Mouse (Mus musculus): Measurements from ENCODE around the gene Pagr1b. TPM values are rescaled to one million over a fixed set of nuclear protein-coding genes. Genes with fewer than 3 reads are reported as not detected.
A peak's percentile ranks its signal among the peaks of the same experiment; 100 is the strongest.

The Pagr1b gene
- polyA plus RNA-seq, 1 experiment from 2014 or later = 0.32 TPM

DNA sequence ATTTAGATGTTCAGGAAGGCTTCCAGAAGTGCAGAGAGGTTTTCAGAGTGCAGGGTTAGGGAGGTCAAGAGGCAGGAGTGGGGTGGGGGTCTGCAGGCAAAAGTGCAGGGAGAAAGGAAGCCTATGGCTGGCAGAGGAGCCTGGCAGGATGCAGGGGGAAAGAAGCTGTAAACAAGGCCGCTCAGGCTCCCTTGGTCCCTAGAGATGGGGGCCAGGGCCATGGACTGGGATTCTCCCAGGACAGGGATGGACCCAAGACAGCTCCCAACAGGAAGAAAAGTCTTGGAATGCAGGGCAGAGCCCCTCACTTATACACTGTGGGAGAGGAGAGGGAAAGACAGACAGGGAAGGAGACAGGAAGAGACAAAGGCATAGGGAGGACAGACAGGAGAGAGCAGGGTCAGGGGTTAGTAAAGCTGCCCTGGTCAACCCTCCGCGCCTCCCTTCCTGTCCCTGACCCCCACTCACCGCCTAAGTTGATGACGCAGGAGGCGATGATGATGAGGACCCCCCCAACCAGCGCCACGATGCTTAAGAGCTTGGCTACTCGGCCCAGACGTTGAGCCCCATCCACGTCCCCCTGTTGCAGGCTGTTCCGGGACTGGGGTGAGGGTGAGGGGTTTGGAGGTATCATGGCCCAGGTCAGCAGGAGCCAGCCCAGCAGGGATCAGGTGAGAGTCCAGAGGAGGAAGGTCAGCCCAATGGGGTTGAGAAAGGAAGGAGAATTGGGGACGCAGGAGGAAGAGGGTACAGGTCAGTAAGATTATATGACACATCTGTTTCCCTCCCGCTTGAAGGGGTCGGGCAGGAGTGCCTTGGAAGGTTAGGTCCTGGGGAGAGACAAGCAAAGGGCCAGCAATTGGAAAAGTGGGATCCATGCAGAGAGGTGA, 2.4 kb upstream of the Pagr1b start:
- no peak overlapping the region for H3K4me2 ChIP-seq (replicated peaks)
- H3K36me3 ChIP-seq = peaks cover 36% of the 10 kb centered on the region
- no peaks in the 10 kb centered on the region for H3K27me3 ChIP-seq
- no peaks in the 10 kb centered on the region for H3K9me3 ChIP-seq
- peak overlapping the region; percentile 25 for H3K9ac ChIP-seq (replicated peaks)
- no peak for ATAC-seq (ENCODE audit: low FRiP score, low read depth)
- peaks cover 84% of the 10 kb centered on the region for H3K4me1 ChIP-seq
- 0 out of 2 replicates have a peak overlapping the region, but pooled peaks have one; percentile 2 for H3K4me3 ChIP-seq
- H3K27ac ChIP-seq (replicated peaks) = peak overlapping the region; percentile 61; the same call in 1 of the 2 replicates
- WGBS = 84% methylated on average over 15 of the region's 15 CpGs

DNA sequence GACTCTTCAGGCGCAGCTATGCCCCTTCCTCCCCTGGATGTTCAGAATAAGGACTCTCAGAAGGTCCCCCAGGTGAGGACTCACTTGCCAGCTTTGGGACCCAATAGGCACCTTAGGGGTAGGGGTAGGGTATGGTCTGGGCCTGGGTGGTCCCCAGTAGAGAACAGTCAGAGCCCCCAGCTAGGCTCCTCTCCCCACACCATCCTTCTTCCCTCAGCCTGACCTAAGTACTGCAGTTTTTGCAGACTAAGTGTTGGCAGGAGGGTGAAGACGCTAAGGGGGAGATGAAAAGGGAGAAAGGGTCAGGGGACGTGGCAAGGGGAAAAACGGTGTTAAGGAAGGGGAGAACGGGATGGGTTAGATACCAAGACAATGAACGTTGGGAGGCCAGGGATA, 1.7 kb upstream of the Pagr1b start:
- 61% methylated on average over 6 of the region's 6 CpGs for WGBS
- Histone ChIP-seq H3K27ac (replicated peaks) (peak overlapping the region; percentile 61), H3K9me3 (no peaks in the 10 kb centered on the region), H3K36me3 (peaks cover 36% of the 10 kb centered on the region), H3K4me1 (peaks cover 76% of the 10 kb centered on the region), H3K9ac (replicated peaks) (peak overlapping the region; percentile 44; the same call in 1 of the 2 replicates), H3K4me2 (replicated peaks) (0 out of 2 replicates have a peak overlapping the region, but pooled peaks have one; percentile 5), H3K4me3 (no peak overlapping the region), H3K27me3 (no peaks in the 10 kb centered on the region)
- no peak for ATAC-seq (ENCODE audit: low FRiP score, low read depth)

DNA sequence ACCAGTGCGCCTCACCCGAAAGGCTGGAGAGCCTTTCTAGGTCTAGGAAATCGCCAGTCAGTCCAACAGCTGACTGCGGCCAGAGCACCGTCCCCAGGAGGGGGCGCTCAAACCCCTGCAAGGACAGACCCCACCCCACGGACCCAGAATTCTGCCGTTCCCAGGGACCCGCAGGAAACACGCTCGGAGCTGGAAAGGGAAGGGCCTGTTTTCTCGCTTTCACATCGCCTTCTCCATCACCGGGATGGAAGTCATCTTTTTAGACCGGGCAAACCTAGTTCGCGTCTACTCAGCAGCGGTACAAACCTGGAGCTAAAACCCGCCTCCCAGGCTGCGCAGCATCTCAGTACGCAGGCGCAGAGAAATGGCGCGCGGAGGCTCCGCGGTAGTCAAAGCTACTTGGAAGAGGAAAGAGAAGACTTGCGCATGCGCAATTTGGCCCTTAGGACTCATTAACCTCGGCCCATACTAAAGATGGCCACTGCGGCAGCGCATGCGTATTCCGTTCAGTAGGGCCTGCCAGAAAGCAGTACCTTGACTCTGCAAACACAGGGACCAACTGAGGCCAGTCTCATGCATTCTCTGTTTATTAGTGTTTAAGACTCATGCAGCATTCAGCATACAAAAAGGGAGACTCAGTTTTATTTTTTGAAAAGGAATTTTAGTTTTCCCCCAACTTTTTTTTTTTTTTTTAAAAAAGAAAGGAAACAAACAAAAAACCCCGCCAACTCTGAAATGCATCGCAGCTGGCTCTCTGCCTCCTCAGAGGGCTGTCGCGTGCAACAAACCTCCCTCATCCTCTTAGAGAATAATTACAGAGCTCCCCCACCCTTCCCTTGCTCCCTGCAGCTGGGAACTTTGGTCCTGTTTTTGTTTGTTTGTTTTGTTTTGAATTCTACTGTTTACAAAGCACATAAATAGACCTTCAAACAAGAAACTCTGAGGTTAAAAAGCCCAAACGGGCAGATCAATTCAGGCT, 976 bp upstream of the Pagr1b start, which contains the start of gene Pagr1a:
Gene Pagr1a (minus strand): TSS at position 382 of the 979 bp plus-strand sequence.
- Histone ChIP-seq H3K36me3 (peaks cover 35% of the 10 kb centered on the region), H3K9me3 (no peaks in the 10 kb centered on the region), H3K4me1 (peaks cover 70% of the 10 kb centered on the region), H3K4me3 (peak within 1 kb of the TSS; percentile 74), H3K4me2 (replicated peaks) (peak within 1 kb of the TSS; percentile 91), H3K9ac (replicated peaks) (peak within 1 kb of the TSS; percentile 92), H3K27me3 (no peaks in the 10 kb centered on the region), H3K27ac (replicated peaks) (peak within 1 kb of the TSS; percentile 95)
- WGBS = 4% methylated on average over 39 of the region's 39 CpGs
- ATAC-seq (ENCODE audit: low FRiP score, low read depth) = peak; percentile 79

GRCm38 (mm10) chr7:127016486-127016938, 228 bp upstream of the Pagr1b start:
- peaks cover 39% of the 10 kb centered on the region for H3K36me3 ChIP-seq
- H3K9ac ChIP-seq (replicated peaks) = peak overlapping the region; percentile 92
- H3K4me1 ChIP-seq = peaks cover 66% of the 10 kb centered on the region
- no peaks in the 10 kb centered on the region for H3K27me3 ChIP-seq
- no peaks in the 10 kb centered on the region for H3K9me3 ChIP-seq
- WGBS = under 1% methylated on average over 20 of the region's 22 CpGs
- peak overlapping the region; percentile 91 for H3K4me2 ChIP-seq (replicated peaks)
- peak; percentile 25 for ATAC-seq (ENCODE audit: low FRiP score, low read depth)
- H3K27ac ChIP-seq (replicated peaks) = peak overlapping the region; percentile 95
- H3K4me3 ChIP-seq = peak overlapping the region; percentile 74

DNA sequence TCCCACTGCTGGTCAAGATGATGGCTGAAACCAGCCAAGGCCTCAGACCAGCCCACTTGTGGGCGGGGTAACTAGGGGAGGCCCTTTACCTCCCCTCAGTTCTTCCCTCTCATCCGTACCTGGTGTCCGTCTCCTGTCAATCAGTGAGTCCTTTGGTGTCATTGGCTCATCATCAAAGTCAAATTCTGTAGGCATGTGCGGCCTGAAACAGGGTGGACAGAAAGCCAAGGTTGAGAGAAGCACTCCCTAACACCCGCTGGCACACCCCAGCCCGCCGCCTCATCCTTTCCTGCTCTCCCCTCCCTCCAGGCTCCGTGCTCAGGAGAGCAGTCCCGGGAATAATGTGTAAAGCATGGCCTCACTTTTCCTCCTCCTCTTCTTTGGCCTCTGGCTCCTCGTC, 203 bp downstream of the Pagr1b start:
- Histone ChIP-seq H3K4me3 (peak overlapping the region; percentile 74), H3K9me3 (no peaks in the 10 kb centered on the region), H3K27ac (replicated peaks) (peak overlapping the region; percentile 95), H3K9ac (replicated peaks) (peak overlapping the region; percentile 92), H3K4me2 (replicated peaks) (peak overlapping the region; percentile 91), H3K27me3 (no peaks in the 10 kb centered on the region), H3K36me3 (peaks cover 39% of the 10 kb centered on the region), H3K4me1 (peaks cover 62% of the 10 kb centered on the region)
- 2% methylated on average over 10 of the region's 10 CpGs for WGBS
- peak; percentile 27 for ATAC-seq (ENCODE audit: low FRiP score, low read depth)

DNA sequence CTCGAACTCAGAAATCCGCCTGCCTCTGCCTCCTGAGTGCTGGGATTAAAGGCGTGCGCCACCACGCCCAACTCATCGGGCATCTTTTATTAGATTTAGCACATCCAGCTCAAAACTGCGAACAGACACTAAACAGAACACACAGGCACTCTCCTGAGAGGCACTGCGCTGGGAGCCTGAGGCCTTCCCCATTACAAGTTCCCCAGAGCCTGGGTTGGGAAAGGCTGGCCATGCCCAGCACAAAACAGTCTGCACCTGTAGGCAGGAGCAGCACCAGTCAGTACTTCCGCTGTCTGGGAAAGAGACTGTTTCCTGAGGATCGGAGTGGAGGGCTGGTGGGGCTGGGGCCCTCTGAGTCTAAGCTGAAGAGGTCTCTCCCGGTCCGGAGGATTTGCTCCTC, 1.3 kb downstream of the Pagr1b start:
- Histone ChIP-seq H3K27ac (replicated peaks) (no peak overlapping the region), H3K4me3 (peak overlapping the region; percentile 74; the same call in 1 of the 2 replicates), H3K9ac (replicated peaks) (no peak overlapping the region), H3K36me3 (peaks cover 43% of the 10 kb centered on the region), H3K9me3 (no peaks in the 10 kb centered on the region), H3K4me2 (replicated peaks) (peak overlapping the region; percentile 91; the same call in 1 of the 2 replicates), H3K4me1 (peaks cover 51% of the 10 kb centered on the region), H3K27me3 (no peaks in the 10 kb centered on the region)
- 96% methylated on average over 12 of the region's 12 CpGs for WGBS
- no peak for ATAC-seq (ENCODE audit: low FRiP score, low read depth)

DNA sequence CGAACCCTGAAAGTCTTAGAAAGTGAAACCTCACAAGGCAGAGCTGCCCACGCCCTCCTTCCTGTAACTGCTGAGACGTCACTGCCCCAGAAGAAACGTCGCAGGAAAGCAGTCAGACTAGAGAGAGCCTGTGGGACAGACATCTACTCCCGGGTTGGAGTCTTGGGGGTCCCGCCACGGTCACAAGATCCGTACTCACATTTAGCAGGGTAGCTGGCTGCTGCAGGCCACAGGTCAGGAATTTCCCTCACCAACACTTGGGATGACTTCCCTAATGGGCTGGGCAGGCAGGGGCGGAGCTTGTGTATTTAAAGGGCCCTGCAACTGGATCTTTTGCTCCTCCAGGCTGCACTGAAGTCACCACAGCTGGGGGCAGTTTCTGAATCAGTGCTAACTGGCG, 2.0 kb downstream of the Pagr1b start, which contains the start of gene Mvp:
Gene Mvp (minus strand): TSS at position 302 of the 400 bp plus-strand sequence.
- 77% methylated on average over 11 of the region's 11 CpGs for WGBS
- H3K36me3 ChIP-seq = peaks cover 43% of the 10 kb centered on the region
- H3K9ac ChIP-seq (replicated peaks) = peak within 1 kb of the TSS; percentile 92; the same call in 1 of the 2 replicates
- peaks cover 44% of the 10 kb centered on the region for H3K4me1 ChIP-seq
- H3K27ac ChIP-seq (replicated peaks) = no peak within 1 kb of the TSS
- H3K9me3 ChIP-seq = no peaks in the 10 kb centered on the region
- no peaks in the 10 kb centered on the region for H3K27me3 ChIP-seq
- peak within 1 kb of the TSS; percentile 91 for H3K4me2 ChIP-seq (replicated peaks)
- no peak for ATAC-seq (ENCODE audit: low FRiP score, low read depth)
- H3K4me3 ChIP-seq = peak within 1 kb of the TSS; percentile 74

GRCm38 (mm10) chr7:127013385-127013784, 2.9 kb downstream of the Pagr1b start:
- 97% methylated on average over 6 of the region's 6 CpGs for WGBS
- H3K4me1 ChIP-seq = peaks cover 39% of the 10 kb centered on the region

DNA sequence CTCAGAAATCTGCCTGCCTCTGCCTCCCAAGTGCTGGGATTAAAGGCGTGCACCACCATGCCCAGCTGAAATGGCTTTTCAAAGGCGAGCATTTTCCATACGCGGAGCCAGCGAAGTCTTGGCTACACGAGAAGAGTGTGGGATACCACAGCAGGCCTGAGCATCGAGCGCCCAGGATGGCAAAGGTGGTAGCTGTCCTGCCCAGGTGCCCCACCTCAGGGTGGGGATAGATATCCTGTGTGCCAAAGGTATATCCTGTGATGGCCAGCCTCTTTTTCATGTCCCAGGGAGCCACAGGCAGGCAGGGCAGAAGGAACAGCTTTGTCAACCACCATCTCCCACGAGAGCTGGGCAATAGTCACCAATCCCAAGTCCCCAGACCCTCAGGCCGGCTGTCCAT, 3.4 kb downstream of the Pagr1b start:
- WGBS = 95% methylated on average over 10 of the region's 10 CpGs
- Histone ChIP-seq H3K4me1 (peaks cover 35% of the 10 kb centered on the region), H3K9me3 (no peaks in the 10 kb centered on the region), H3K36me3 (peaks cover 43% of the 10 kb centered on the region), H3K27me3 (no peaks in the 10 kb centered on the region), H3K4me2 (replicated peaks) (no peak overlapping the region), H3K27ac (replicated peaks) (no peak overlapping the region), H3K9ac (replicated peaks) (no peak overlapping the region), H3K4me3 (no peak overlapping the region)
- no peak for ATAC-seq (ENCODE audit: low FRiP score, low read depth)

More at GRCm38 (mm10) chr7:127013385-127013784, 2.9 kb downstream of the Pagr1b start:
- no peak overlapping the region for H3K9ac ChIP-seq (replicated peaks)
- H3K9me3 ChIP-seq = no peaks in the 10 kb centered on the region
- H3K4me3 ChIP-seq = no peak overlapping the region
- peaks cover 43% of the 10 kb centered on the region for H3K36me3 ChIP-seq
- H3K27me3 ChIP-seq = no peaks in the 10 kb centered on the region
- no peak overlapping the region for H3K4me2 ChIP-seq (replicated peaks)
- H3K27ac ChIP-seq (replicated peaks) = no peak overlapping the region
- no peak for ATAC-seq (ENCODE audit: low FRiP score, low read depth)

- peaks cover 32% of the 10 kb centered on the region for H3K4me1 ChIP-seq
Observed at GRCm38 (mm10) chr7:127012374-127012773, 3.9 kb downstream of the Pagr1b start.

GRCm38 (mm10) chr7:127011717-127012116, 4.6 kb downstream of the Pagr1b start:
- WGBS = 72% methylated on average over 2 of the region's 2 CpGs
- Histone ChIP-seq H3K4me2 (replicated peaks) (no peak overlapping the region), H3K4me3 (no peak overlapping the region), H3K36me3 (peaks cover 43% of the 10 kb centered on the region), H3K27me3 (no peaks in the 10 kb centered on the region), H3K27ac (replicated peaks) (no peak overlapping the region), H3K4me1 (peaks cover 32% of the 10 kb centered on the region), H3K9ac (replicated peaks) (no peak overlapping the region), H3K9me3 (no peaks in the 10 kb centered on the region)
- ATAC-seq (ENCODE audit: low FRiP score, low read depth) = no peak

More at GRCm38 (mm10) chr7:127012374-127012773, 3.9 kb downstream of the Pagr1b start:
- WGBS = 92% methylated on average over 6 of the region's 6 CpGs
- Histone ChIP-seq H3K4me3 (no peak overlapping the region), H3K27me3 (no peaks in the 10 kb centered on the region), H3K9ac (replicated peaks) (no peak overlapping the region), H3K36me3 (peaks cover 43% of the 10 kb centered on the region), H3K9me3 (no peaks in the 10 kb centered on the region), H3K27ac (replicated peaks) (no peak overlapping the region), H3K4me2 (replicated peaks) (no peak overlapping the region)
- ATAC-seq (ENCODE audit: low FRiP score, low read depth) = no peak

All from midbrain, embryonic 12.5 days (tissue).